Mouse (Mus musculus) T-helper 2 cell (primary cell): ENCODE results near the gene Msmp.
"Not testable (repeated sequence)": the region's sequence is repeated elsewhere in the genome, so short reads cannot be mapped to it uniquely, and the experiment has no call there.

Experiments
- in situ Hi-C: fragments of 300-600 bp; cut with MboI, MseI; formaldehyde crosslinking; loops from one replicate; pipeline ENCODE4 v1.15.1; 2025; ENCODE audit warnings: high pct_unique_total_duplicates

Gene Msmp

GRCm38 (mm10) chr4:43596597-43596996 is 12.3 kb upstream of the Msmp start:
- in situ Hi-C loops = not testable (repeated sequence)

GRCm38 (mm10) chr4:43593453-43593852 is 9.2 kb upstream of the Msmp start:
- in situ Hi-C loops = no loop called here

- in situ Hi-C loops = no loop called here
These were observed 7.7 kb upstream of the Msmp start for GRCm38 (mm10) chr4:43591961-43592360.

GRCm38 (mm10) chr4:43591543-43591942 is 7.2 kb upstream of the Msmp start:
- in situ Hi-C loops = no loop called here

GRCm38 (mm10) chr4:43587681-43588080 is 3.4 kb upstream of the Msmp start:
- in situ Hi-C loops = no loop called here

GRCm38 (mm10) chr4:43586411-43586810 is 2.1 kb upstream of the Msmp start:
- in situ Hi-C loops = no loop called here

- in situ Hi-C loops = no loop called here
These were observed 1.4 kb upstream of the Msmp start for GRCm38 (mm10) chr4:43585682-43586081.

GRCm38 (mm10) chr4:43583421-43583820 is 873 bp downstream of the Msmp start:
- in situ Hi-C loops = no loop called here

GRCm38 (mm10) chr4:43582241-43582640 is 2.1 kb downstream of the Msmp start:
- in situ Hi-C loops = no loop called here

GRCm38 (mm10) chr4:43581381-43581780 is 2.9 kb downstream of the Msmp start:
- in situ Hi-C loops = no loop called here

- in situ Hi-C loops = no loop called here
These were observed 3.6 kb downstream of the Msmp start for GRCm38 (mm10) chr4:43580721-43581120.

- in situ Hi-C loops = loop anchor here (5.0 kb wide), 1 partner anchor 78 kb away; the partner anchor contains the start of gene Hint2
These were observed 4.6 kb downstream of the Msmp start for GRCm38 (mm10) chr4:43579731-43580130.

GRCm38 (mm10) chr4:43579256-43579655 is 5.0 kb downstream of the Msmp start:
- in situ Hi-C loops = loop anchor here (5.0 kb wide), 1 partner anchor 78 kb away; the partner anchor contains the start of gene Hint2

- in situ Hi-C loops = loop anchor here (5.0 kb wide), 1 partner anchor 79 kb away; the partner anchor contains the start of gene Hint2
These were observed 5.7 kb downstream of the Msmp start, which contains the start of the genes Rgp1 and Gba2 for GRCm38 (mm10) chr4:43578376-43579204. Gene Rgp1 (plus strand): TSS chr4:43578715. Gene Gba2 (minus strand): TSS chr4:43578873.

- in situ Hi-C loops = loop anchor here (5.0 kb wide), 1 partner anchor 80 kb away; the partner anchor contains the start of gene Hint2
These were observed 6.9 kb downstream of the Msmp start for GRCm38 (mm10) chr4:43577237-43577881.

- in situ Hi-C loops = loop anchor here (5.0 kb wide), 1 partner anchor 82 kb away; the partner anchor contains the start of gene Hint2
These were observed 8.9 kb downstream of the Msmp start for GRCm38 (mm10) chr4:43575356-43575755.

- in situ Hi-C loops = no loop called here
These were observed 10.7 kb downstream of the Msmp start for GRCm38 (mm10) chr4:43573561-43573960.

GRCm38 (mm10) chr4:43571395-43572045 is 12.8 kb downstream of the Msmp start:
- in situ Hi-C loops = no loop called here

- in situ Hi-C loops = loop anchor here (10.0 kb wide), 2 partner anchors 542 to 1538 kb away; partner anchors contain the start of genes Pigo and Tomm5
These were observed 17.2 kb downstream of the Msmp start for GRCm38 (mm10) chr4:43567140-43567539.

- in situ Hi-C loops = loop anchor here (10.0 kb wide), 2 partner anchors 539 to 1541 kb away; partner anchors contain the start of genes Pigo and Tomm5
These were observed 20.1 kb downstream of the Msmp start for GRCm38 (mm10) chr4:43564231-43564630.

GRCm38 (mm10) chr4:43563601-43563875 is 20.8 kb downstream of the Msmp start:
- in situ Hi-C loops = loop anchor here (10.0 kb wide), 2 partner anchors 539 to 1541 kb away; partner anchors contain the start of genes Pigo and Tomm5
